Mouse (Mus musculus) embryo, embryonic 9.5 days (tissue): ENCODE measurements around the gene Dusp6.
A peak's percentile ranks its signal among the peaks of the same experiment; 100 is the strongest.

ENCODE experiments used
- DNase-seq: peaks from one replicate; pipeline ENCODE4 v3.0.0-alpha.2; 2017; ENCODE audit errors: extremely low spot score

The Dusp6 gene

DNA sequence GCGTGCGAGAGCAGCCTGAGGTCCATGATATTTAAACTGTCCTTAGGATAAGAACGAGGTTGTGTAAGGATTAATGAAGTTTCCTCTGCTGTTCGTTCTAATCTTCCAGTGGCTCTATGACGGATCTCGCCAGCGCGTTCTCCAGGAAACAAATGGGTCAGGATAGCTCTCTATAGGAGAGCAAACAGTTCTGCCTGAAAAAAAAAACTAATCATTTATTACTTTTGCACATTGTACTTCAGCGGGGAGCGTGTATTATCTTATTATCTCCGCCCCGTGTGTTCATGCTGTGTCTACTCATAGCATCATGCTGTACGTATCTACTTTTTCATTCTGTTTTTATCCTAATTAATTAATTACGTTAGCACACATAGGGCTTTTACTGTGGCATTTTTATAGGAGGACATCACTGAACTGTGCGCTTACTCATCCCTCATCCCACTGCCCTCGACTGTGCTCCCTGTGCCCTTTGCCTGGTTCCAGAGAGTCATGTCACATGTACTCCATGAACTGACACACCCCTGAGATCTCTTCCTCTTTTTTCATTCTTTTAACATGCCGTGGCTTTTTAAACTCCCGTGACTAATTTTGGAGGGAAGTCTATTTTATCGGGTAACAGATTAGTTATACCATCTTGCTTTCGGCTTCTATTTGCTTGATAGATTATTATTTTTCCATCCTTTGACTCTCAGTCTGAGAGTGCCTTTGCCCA is 16.1 kb upstream of the Dusp6 start:
- DNase-seq, result no peak

DNA sequence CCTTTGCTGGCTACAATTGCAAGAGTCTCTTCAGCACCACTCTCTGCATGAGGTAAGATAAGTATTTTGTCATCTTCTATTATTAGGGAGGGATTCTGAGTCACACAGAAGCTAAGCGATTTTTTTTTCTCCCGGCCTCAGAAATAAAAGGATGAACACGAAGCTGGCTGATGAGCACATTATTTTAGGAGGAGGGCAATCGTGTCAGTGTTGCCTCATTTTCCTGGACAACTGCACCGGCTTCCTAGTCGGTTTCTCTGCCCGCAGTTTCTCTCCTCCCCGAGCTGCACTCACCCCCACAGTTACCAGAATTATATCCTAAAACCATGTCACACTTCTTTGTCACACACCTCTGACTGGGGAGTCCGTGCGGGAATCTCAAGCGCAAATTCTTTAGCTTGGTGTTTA is 12.2 kb upstream of the Dusp6 start:
- DNase-seq, result no peak

DNA sequence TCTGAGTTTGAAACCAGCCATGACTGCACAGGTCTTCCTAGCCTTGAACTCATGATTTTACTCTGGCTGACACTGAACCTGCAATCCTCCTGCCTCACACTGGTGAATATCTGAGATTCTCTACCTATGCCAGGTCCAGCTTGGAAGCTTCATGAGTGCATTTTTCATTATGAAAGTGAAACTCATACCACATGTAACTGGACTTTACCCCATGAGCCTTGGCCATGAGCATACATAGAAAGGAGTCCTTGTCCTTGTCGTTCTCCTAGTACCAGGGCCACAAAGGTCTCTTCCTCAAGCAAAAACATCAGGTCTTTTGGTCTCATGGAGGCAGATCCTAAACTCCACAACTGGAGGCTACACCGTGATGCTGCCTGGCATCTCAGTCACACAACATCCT is 9.6 kb upstream of the Dusp6 start:
- DNase-seq, result no peak

DNA sequence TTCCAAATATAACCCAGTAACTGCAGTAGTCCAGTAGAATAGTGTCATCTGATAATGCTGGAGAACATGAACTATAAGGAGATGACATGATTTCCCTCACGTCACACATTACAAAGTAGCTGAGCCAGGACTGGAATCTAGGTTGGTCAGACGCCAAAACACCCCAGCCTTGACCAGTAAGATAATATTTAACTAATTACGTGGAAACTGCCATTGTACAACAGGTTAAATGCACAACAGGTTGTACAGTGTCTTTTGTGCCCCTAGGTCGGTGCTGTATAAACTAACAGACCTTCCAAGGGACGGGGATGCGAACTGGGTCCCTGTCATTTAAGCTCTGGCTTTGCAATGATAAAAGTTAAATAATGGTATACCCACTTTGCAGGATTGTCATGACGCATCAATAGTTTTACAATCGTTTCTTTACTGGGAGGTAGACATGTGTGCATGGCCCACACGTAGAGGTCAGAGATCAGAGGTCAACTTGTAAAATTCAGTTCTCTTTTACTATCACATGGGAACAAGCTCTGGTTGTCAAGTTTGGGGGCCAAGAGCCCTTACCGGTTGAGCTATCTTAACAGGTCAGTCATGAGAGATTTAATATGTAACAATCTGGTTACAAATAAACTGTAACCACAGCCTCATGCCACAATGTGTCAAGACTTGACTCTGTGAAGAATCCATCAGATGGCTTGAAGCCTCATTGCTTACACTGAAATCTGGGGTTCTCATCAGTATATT is 7.0 kb upstream of the Dusp6 start:
- DNase-seq, result no peak

DNA sequence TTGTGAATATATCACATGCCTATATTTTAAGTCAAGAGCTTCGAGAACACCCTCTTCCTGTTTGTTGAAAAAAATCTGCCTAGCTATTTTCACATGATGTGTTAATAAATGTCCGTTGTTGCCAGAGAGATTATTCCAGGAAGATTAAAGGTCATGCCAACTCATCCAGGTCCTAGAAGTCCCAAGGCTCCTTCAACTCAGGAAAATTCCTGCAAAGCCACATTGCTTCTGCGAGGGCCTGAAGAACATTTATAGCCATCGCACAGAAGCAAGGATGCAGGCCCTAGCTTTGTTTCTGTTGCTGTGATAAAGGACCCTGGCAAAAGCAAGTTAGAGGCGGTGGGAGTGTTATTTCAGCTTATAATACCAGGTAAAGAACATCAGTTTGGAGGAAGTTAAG is 5.5 kb upstream of the Dusp6 start:
- DNase-seq, result no peak

DNA sequence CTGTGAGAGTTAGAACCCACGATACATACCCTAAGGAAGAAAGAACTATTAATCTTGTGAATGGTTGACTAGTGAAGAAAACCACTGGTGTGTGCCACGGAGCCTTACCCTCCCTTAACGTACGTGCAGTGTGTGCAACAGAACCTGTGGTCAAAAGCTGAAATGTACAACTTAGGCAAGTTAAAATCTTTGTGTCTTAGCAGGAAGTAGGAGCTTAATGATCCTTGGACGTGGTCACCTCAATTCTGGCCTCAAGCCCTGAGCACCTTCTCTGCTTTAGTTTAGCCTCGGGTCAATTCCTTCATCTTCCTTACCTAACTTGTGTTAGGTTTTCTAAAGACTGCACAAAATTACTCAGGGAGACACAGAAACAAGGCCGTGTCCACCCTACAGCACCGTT is 3.2 kb upstream of the Dusp6 start:
- DNase-seq, result no peak

DNA sequence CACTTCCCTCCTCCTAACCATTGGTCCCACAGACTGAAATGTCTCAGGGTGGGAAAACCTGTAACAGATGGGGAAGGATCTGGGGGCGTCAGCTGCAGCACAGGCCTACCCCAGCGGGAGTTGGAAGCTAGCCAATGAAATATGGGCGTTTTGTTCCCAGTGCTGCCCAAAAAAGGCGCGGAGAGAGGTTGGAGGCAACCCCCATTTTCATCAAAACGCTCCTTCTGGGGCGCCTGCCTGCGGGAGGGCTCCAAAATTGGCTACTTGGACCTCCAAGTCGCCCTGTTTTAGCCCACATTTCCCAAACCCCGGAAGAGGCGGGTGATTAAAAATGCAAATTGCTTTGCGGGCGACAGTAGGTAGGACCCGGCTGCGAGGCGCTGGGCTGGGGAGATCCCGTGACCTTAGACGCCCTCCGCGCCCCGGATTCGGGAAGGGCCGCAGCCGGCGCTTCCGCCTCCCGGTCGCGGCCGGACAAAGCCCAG is 1.8 kb upstream of the Dusp6 start:
- DNase-seq, result peak; percentile 76

DNA sequence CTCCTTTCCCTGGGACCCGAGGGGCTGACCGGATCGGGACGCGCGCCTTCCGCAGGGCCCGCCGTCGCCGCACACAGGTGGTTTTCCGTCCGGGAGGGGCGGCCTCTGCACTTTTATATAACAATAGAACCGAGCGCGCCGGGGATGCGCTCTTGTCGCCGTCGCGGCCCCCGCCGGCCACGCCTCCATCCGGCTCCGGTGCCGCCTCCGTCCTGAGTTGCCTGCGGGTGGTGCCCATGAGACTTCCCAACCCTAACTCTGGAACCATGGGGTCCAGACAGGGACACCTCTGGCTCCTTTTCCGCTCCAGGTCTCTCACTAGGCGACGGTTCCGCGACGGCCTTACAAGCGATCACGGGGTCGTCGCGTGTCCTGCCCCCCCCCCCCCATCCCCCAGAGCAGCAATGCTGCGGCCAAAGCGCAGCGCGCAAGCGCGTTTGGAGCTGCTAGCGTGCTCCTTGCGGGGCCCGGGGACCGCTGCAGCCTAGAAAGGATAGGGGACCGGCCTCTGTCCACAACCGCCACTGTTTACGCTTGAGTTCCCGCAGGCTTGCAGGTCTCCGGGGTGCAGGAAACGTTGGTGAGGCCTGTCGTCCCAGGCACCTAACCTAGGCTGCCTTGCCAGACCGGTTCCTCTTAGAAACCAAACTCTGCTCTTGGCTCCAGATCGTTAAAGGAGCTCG is 1.3 kb upstream of the Dusp6 start:
- DNase-seq, result peak; percentile 88

DNA sequence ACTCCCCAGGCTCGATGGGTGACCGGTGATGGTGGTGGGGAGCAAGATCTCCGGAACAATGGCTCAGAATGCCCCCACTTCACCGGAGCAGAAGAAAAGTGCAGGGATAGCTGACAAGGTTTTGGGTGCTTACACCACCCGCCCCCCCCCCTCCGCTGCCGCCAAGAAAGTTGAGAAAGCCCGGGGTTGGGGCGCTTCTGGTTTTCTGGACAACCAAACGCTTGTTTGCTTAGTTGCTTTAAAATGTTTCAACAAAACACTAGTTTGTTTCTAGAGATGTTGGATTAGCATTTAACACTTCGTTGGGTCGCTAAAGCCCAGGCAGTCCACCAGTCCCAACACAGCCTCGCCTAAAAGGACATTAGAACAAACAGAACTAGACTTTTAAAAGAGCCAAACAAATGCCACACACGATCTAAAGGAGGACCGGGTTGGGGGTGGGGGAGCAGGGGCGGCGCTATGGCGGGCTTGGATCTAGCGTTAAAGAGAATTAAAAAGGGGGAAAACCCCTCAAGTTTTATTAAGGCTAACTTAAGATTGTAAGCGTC is 638 bp upstream of the Dusp6 start:
- no peak for DNase-seq

DNA sequence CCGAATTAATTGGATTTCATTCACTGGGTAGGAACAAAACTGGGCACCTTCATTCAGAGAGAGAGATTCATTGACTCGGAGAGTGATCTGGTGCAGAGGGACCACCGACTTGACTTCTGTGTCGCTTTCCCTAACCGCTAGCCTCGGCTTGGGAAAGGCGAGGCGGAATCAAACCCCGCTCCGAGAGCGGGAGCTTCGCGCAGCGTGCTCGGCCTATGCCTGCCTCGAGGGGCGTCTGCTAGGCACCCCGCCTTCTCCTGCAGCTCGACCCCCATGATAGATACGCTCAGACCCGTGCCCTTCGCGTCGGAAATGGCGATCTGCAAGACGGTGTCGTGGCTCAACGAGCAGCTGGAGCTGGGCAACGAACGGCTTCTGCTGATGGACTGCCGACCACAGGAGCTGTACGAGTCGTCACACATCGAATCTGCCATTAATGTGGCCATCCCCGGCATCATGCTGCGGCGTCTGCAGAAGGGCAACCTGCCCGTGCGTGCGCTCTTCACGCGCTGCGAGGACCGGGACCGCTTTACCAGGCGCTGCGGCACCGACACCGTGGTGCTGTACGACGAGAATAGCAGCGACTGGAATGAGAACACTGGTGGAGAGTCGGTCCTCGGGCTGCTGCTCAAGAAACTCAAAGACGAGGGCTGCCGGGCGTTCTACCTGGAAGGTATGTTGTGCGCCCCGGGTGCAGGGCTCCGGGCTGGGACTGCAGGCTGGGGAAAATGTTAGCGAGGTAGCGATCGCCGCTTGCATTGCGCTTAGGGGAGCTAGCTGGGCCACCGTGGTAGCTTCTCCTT is 589 bp downstream of the Dusp6 start:
- DNase-seq, result no peak

DNA sequence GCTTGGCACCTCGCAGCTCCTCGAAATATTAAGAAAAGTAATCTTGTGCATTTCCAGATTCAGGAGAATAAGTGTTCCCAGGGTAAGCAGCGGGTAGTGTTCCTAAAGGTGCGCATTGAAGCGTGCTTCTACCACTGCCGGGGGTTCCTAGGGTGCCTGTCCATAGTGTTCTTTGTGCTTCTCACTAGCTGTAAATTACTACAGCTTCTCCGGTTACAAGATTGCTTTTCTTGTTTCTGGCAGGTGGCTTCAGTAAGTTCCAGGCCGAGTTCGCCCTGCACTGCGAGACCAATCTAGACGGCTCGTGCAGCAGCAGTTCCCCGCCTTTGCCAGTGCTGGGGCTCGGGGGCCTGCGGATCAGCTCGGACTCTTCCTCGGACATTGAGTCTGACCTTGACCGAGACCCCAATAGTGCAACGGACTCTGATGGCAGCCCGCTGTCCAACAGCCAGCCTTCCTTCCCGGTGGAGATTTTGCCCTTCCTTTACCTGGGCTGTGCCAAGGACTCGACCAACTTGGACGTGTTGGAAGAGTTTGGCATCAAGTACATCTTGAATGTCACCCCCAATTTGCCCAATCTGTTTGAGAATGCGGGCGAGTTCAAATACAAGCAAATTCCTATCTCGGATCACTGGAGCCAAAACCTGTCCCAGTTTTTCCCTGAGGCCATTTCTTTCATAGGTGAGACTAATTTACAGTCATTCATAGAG is 1.4 kb downstream of the Dusp6 start:
- peak; percentile 58 for DNase-seq

DNA sequence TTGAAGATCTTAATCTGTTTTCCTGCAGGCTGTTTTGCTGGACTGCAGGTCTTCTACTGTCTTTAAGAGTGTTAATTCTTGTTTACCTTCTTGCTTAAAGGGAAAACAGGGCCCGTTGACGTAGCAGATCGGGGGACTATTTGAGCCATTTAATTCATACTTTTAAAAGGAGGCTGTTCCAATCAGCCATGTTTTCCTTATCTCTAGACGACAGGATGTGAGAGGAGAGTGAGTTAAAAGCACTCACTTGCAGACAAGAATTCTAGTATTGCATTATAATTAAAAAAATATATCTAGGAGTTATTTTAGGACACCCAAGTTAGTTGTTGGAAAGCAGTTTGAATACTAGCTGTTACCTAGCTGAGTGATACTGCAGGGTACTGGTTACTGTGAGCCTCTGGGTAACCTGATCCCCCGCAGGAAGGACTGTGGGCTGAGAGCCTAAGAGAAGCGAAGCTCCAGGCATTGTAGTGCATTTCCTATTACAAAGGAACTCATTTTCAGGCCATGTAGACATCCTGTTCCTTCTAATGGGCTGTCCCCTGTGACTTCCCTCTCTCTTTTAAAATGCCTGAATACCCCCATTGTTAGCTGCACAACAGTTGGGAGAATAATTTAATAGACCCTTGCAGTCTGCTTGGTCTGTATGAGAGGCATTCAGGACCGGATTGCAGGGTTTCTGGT is 2.1 kb downstream of the Dusp6 start:
- peak; percentile 67 for DNase-seq

DNA sequence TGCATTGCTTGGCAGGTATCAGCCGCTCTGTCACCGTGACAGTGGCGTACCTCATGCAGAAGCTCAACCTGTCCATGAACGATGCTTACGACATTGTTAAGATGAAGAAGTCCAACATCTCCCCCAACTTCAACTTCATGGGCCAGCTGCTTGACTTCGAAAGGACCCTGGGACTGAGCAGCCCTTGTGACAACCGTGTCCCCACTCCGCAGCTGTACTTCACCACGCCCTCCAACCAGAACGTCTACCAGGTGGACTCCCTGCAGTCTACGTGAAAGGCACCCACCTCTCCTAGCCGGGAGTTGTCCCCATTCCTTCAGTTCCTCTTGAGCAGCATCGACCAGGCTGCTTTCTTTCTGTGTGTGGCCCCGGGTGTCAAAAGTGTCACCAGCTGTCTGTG is 3.0 kb downstream of the Dusp6 start:
- DNase-seq, result no peak

DNA sequence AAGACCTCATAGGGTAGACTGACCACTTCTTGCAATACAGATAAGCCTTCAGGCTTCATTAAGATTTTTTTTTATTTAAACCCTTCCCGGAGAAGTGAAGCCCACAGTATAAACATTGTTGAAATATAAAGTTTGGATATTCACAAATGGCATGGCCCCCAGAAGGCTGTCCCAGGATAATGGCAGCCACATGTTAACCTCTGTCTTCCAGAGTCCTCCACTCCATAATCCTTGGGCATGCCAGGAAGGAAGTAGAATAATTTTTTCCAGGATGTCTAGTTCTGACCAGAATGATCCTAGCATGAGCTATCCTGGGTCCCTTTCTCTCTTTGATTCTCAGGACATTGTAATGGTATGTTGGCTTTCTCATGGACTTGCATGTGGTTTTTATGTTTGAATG is 4.6 kb downstream of the Dusp6 start:
- DNase-seq, result no peak

DNA sequence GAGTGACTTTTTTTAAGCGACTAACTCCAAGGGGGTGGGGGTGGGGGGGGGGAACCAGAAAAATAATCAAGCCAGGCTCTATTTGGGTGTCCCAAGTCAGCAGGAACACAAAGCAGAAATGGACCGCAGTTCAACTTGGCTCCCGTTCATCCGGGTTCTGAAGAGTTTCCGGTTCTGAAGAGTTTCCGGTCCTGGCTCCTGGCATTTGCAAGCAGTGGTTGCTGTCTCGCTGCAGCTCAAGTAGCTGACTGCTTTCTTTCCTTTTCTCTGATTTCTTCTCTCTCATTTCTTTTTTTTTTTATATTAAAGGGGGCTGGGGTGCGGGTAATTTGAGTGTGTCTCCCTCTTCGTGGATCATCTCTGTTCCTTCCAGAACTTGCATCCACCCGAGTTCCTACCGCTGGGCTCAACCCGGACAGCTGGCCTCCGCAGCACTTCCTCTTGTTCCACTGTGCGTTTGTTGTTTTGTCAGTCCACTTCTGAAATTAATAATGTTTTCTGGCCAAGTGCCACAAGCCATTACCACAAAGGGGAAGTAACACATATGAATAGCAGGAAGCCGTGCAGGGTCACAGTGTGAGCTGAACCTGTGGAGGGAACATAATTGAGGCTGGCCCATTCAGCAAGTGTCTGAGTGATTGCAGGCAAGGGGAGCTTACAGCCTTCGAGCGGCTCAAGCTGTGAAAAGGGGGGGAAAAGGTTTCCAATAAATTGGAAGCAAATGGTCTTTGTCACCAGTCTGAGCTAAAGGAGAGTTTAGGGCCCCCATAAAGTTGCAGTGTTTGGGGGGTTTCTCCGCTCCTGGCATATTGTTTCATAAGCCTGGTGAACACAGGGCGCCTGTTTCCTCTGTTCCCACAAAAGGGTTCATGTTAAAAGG is 5.6 kb downstream of the Dusp6 start:
- peak; percentile 68 for DNase-seq

DNA sequence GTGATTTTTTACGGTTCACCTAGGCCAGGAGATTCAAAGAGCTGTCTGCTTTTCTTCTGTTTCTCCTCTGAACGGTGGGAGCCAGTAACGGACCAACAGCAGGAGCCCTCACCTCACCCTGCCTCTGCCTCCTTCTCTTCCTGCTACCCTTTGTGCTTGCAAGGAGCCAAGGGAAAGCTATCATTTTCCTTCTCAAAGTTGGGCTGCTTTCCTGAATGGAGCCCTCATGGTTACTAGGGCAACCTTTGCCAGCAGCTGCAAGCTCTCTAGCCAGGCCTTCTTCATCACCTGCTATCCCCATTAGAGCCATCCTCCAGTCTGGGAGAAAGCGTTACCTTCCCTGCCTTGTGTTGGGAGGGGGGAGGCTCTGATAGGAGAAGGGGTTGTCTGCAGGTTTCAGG is 6.3 kb downstream of the Dusp6 start:
- peak; percentile 63 for DNase-seq

DNA sequence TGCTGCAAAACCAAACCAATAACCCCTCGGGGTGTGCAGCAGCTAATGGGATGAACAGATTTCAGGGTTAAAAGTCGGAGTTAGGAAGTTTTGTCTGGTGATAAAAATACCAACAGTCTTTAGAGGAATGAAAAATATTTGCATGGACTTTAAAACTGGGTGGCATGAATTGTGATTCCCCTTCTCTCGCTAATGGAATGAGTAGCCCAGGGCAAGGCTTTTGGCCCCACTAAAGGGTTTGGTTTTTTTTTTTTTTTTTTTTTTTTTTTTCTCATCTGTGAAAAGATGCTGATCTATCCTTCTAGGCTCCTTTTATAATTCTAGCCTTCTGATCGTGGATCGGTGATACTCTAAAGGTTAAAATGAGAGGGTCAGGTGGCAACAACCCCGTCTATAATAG is 6.7 kb downstream of the Dusp6 start:
- DNase-seq, result no peak

DNA sequence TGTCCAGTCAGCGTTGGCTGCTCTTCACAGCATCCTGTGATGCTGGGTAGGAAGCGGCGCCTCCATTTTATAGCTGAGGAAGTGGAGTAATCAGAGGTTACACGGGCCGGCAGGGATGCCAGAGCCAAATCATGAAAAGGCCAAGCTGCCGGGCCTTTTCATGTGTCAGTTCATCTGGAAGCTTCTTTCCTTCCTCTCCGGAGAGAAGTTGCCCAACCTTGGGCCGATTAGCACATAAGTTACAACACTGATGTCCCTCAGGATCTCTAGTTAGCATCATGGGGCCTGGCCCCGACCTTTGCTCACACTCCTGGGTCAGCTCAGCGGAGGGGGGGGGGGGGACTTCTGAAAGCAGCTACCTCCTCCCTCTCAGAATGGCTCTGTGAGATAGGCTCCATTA is 7.4 kb downstream of the Dusp6 start:
- DNase-seq, result peak; percentile 33

DNA sequence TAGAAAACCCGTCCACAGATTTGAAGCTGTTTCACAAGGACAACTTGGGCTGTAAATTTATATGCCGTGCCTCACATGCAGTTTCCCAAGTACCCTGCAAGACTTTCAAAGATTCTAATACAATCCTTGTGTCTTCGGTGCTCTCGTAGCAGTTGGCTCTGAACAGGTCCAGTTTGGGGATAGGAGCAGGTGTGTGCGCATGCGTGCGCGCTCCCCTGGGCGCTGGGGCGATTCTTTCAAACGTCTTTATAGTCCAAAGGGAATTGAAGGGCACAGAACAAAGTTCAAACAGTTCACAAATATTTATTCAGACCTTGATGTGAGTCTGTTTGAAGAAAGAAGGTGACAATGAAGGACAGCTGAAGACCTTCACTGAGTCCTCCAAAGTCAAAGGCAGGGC is 8.0 kb downstream of the Dusp6 start:
- no peak for DNase-seq
